Mouse (Mus musculus) liver, embryonic 12.5 days (tissue): ENCODE measurements around the gene Ino80. TPM values are rescaled to one million over a fixed set of nuclear protein-coding genes. Genes with fewer than 3 reads are reported as not detected.
A peak's percentile ranks its signal among the peaks of the same experiment; 100 is the strongest.

Experiments
- ATAC-seq: fragments of 200-750 bp; cut with Nextera tagmentation; 2 replicates; pipeline ENCODE4 v1.8.0; 2017; ENCODE audit warnings: moderate number of reproducible peaks, mild to moderate bottlenecking, moderate library complexity
- H3K27ac ChIP-seq: fragments of 300-500 bp; sonication (generic); 2 replicates; pipeline ENCODE4 v1.5.1; 2016; ENCODE audit warnings: mild to moderate bottlenecking
- H3K27me3 ChIP-seq: fragments of 300-500 bp; sonication (generic); replicated peaks from 2 replicates; pipeline ENCODE4 v1.6.1; 2016; ENCODE audit warnings: mild to moderate bottlenecking, moderate library complexity
- H3K36me3 ChIP-seq: fragments of 300-500 bp; sonication (generic); 2 replicates; pipeline ENCODE4 v1.6.1; 2016; ENCODE audit warnings: mild to moderate bottlenecking, moderate library complexity
- H3K4me1 ChIP-seq: fragments of 300-500 bp; sonication (generic); 2 replicates; pipeline ENCODE4 v1.6.1; 2016
- H3K4me2 ChIP-seq: fragments of 300-500 bp; sonication (generic); 2 replicates; pipeline ENCODE4 v1.6.1; 2016; ENCODE audit warnings: mild to moderate bottlenecking, moderate library complexity
- H3K4me3 ChIP-seq: fragments of 300-500 bp; sonication (generic); 2 replicates; pipeline ENCODE4 v1.5.1; 2016; ENCODE audit warnings: mild to moderate bottlenecking, moderate library complexity
- H3K9ac ChIP-seq: fragments of 300-500 bp; sonication (generic); 2 replicates; pipeline ENCODE4 v1.6.1; 2016; ENCODE audit warnings: mild to moderate bottlenecking, moderate library complexity
- H3K9me3 ChIP-seq: fragments of 300-500 bp; sonication (generic); replicated peaks from 2 replicates; pipeline ENCODE4 v1.6.1; 2016; ENCODE audit warnings: mild to moderate bottlenecking, moderate library complexity
- WGBS: fragments of 180-500 bp; shearing (Covaris S2); methylation state at CpG from one replicate; pipeline ENCODE4 v1.1.7; 2016; ENCODE audit not compliant: insufficient replicate concordance; 5-methylcytosine and 5-hydroxymethylcytosine counted together
- polyA plus RNA-seq: library from polyadenylated mRNA; unstranded; fragments of >200 nt; fragmentation: Nextera tagmentation; extraction: Ambion mirVana; gene quantifications from 2 replicates; pipeline ENCODE4 v1.2.1, GENCODE M21; 2016

Ino80 gene
- polyA plus RNA-seq, 1 experiment from 2014 or later: 2.9 TPM

- WGBS: 84% methylated on average over 2 of the region's 2 CpGs
Observed at GRCm38 (mm10) chr2:119496082-119496481, 18.6 kb upstream of the Ino80 start.

GRCm38 (mm10) chr2:119491953-119492352 lies 14.5 kb upstream of the Ino80 start:
- Histone ChIP-seq H3K27ac (no peak overlapping the region), H3K9me3 (no peaks in the 10 kb centered on the region), H3K4me3 (no peak overlapping the region), H3K9ac (no peak overlapping the region), H3K27me3 (no peaks in the 10 kb centered on the region; the same call in 1 of the 2 replicates), H3K4me1 (no peaks in the 10 kb centered on the region), H3K4me2 (no peak overlapping the region), H3K36me3 (no peaks in the 10 kb centered on the region)
- ATAC-seq: no peak
- 50% methylated on average over 5 of the region's 5 CpGs for WGBS

More at GRCm38 (mm10) chr2:119496082-119496481, 18.6 kb upstream of the Ino80 start:
- H3K27me3 ChIP-seq: no peaks in the 10 kb centered on the region; the same call in 1 of the 2 replicates
- H3K4me1 ChIP-seq: no peaks in the 10 kb centered on the region
- no peak overlapping the region for H3K9ac ChIP-seq
- H3K36me3 ChIP-seq: no peaks in the 10 kb centered on the region
- H3K27ac ChIP-seq: no peak overlapping the region
- no peak overlapping the region for H3K4me2 ChIP-seq
- no peaks in the 10 kb centered on the region for H3K9me3 ChIP-seq
- no peak overlapping the region for H3K4me3 ChIP-seq
- no peak for ATAC-seq

- no peak overlapping the region for H3K27ac ChIP-seq
- H3K9me3 ChIP-seq: no peaks in the 10 kb centered on the region
- WGBS: 17% methylated on average over 4 of the region's 4 CpGs
- no peak overlapping the region for H3K9ac ChIP-seq
- no peaks in the 10 kb centered on the region; the same call in 1 of the 2 replicates for H3K27me3 ChIP-seq
- H3K4me1 ChIP-seq: no peaks in the 10 kb centered on the region
- ATAC-seq: no peak
- H3K4me3 ChIP-seq: no peak overlapping the region
- no peaks in the 10 kb centered on the region for H3K36me3 ChIP-seq
- no peak overlapping the region for H3K4me2 ChIP-seq
Observed at GRCm38 (mm10) chr2:119486488-119486887, 9.0 kb upstream of the Ino80 start.

DNA sequence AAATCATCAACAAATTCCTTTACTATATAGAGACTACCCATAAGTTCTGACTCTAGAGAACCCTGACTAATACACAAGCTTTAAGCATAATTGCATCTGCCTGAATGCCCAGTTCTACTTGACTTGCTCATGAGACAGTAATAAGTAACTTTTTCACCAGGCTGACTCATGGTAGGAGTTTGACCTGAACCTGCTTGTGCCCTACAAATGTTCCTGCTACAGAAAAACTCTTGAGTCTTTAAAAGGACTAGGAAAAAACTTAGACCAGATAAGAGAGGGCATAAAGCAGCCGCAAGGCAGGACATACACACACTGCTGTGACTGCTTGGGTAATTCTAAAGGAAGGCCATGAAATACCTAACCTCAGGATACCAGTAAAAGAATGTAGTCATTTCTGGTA lies 4.8 kb upstream of the Ino80 start:
- H3K27ac ChIP-seq: no peak overlapping the region
- H3K27me3 ChIP-seq: no peaks in the 10 kb centered on the region; the same call in 1 of the 2 replicates
- H3K9ac ChIP-seq: no peak overlapping the region
- no peaks in the 10 kb centered on the region for H3K9me3 ChIP-seq
- no peak overlapping the region for H3K4me3 ChIP-seq
- H3K4me1 ChIP-seq: peaks cover 19% of the 10 kb centered on the region
- H3K4me2 ChIP-seq: no peak overlapping the region
- peaks cover 8% of the 10 kb centered on the region; the same call in 1 of the 2 replicates for H3K36me3 ChIP-seq
- no peak for ATAC-seq
- 81% methylated on average over 1 of the region's 1 CpGs for WGBS

GRCm38 (mm10) chr2:119478397-119478749 lies 886 bp upstream of the Ino80 start:
- H3K4me3 ChIP-seq: peak overlapping the region; percentile 98
- peak overlapping the region; percentile 97 for H3K27ac ChIP-seq
- 5% methylated on average over 9 of the region's 9 CpGs for WGBS
- ATAC-seq: no peak
- H3K9me3 ChIP-seq: no peaks in the 10 kb centered on the region
- H3K27me3 ChIP-seq: no peaks in the 10 kb centered on the region
- H3K9ac ChIP-seq: peak overlapping the region; percentile 98
- H3K36me3 ChIP-seq: peaks cover 10% of the 10 kb centered on the region; the same call in 1 of the 2 replicates
- H3K4me2 ChIP-seq: peak overlapping the region; percentile 94
- peaks cover 42% of the 10 kb centered on the region for H3K4me1 ChIP-seq

- ATAC-seq: peak; percentile 39
- peak overlapping the region; percentile 94 for H3K4me2 ChIP-seq
- H3K36me3 ChIP-seq: peaks cover 22% of the 10 kb centered on the region; the same call in 1 of the 2 replicates
- H3K4me3 ChIP-seq: peak overlapping the region; percentile 98
- H3K9me3 ChIP-seq: no peaks in the 10 kb centered on the region
- H3K27me3 ChIP-seq: no peaks in the 10 kb centered on the region
- WGBS: under 1% methylated on average over 41 of the region's 44 CpGs
- peak overlapping the region; percentile 98 for H3K9ac ChIP-seq
- peaks cover 42% of the 10 kb centered on the region for H3K4me1 ChIP-seq
- H3K27ac ChIP-seq: peak overlapping the region; percentile 97
Observed at GRCm38 (mm10) chr2:119476621-119477391, 681 bp downstream of the Ino80 start.

DNA sequence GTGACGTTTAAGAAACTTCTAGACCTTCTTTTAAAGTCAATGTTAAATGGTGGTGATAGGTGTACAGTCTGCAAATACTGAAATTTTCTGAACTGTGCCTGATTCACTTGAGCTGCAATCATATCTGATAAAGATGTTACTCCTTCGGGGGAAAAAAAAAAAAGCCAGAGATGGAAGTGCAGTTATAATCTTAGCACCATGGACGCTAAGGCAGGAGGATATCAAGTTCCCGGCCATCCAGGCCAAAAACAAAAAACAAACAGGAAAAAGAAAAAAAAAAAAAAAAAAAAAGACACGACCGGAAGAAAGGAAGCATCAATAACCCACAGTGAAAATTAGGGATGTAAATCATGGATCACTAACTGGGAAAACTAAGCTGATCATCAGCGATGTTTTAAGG lies 1.3 kb downstream of the Ino80 start:
- H3K27ac ChIP-seq: no peak overlapping the region; the same call in 1 of the 2 replicates
- H3K4me1 ChIP-seq: peaks cover 42% of the 10 kb centered on the region
- peaks cover 25% of the 10 kb centered on the region for H3K36me3 ChIP-seq
- ATAC-seq: no peak
- peak overlapping the region; percentile 98 for H3K4me3 ChIP-seq
- H3K9ac ChIP-seq: peak overlapping the region; percentile 98
- 12% methylated on average over 7 of the region's 7 CpGs for WGBS
- no peaks in the 10 kb centered on the region for H3K27me3 ChIP-seq
- no peaks in the 10 kb centered on the region for H3K9me3 ChIP-seq
- H3K4me2 ChIP-seq: peak overlapping the region; percentile 94

GRCm38 (mm10) chr2:119463945-119464344 lies 13.5 kb downstream of the Ino80 start:
- Histone ChIP-seq H3K9ac (no peak overlapping the region), H3K27ac (no peak overlapping the region), H3K27me3 (no peaks in the 10 kb centered on the region), H3K4me2 (no peak overlapping the region), H3K4me1 (0 out of 2 replicates have a peak, but pooled peaks cover 5% of the 10 kb centered on the region), H3K4me3 (no peak overlapping the region), H3K36me3 (peaks cover 25% of the 10 kb centered on the region), H3K9me3 (no peaks in the 10 kb centered on the region)
- WGBS: 67% methylated on average over 4 of the region's 4 CpGs
- no peak for ATAC-seq

DNA sequence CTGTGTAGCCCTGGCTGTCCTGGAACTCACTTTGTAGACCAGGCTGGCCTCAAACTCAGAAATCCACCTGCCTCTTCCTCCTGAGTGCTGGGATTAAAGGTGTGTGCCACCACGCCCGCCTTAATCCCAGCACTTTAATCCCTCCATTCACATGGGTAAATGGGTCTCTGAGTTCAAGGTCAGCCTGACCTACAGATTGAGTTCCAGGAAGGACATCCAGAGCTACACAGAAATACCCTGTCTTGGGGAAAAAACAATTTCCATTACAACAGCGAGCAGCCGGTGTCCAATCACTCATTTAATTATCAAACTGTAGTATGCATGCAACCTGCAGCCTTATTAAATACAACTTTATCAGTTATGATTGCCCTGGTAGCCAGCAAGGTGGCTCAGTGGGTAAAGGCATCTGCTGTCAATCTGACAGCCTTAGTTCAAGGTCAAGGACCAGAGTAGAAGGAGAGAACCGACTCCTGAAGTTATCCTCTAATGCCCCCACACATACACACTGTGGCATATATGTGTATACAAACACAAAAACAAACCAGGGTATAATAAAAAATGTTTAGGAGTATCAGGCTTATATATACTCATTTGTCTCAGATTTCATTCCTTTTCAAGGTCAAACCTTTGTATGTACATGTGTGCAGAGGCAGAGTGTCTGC lies 14.2 kb downstream of the Ino80 start:
- no peak overlapping the region for H3K27ac ChIP-seq
- WGBS: 78% methylated on average over 5 of the region's 5 CpGs
- H3K9ac ChIP-seq: no peak overlapping the region
- no peak overlapping the region for H3K4me2 ChIP-seq
- peaks cover 22% of the 10 kb centered on the region for H3K36me3 ChIP-seq
- ATAC-seq: no peak
- no peaks in the 10 kb centered on the region for H3K27me3 ChIP-seq
- no peaks in the 10 kb centered on the region for H3K9me3 ChIP-seq
- no peak overlapping the region for H3K4me3 ChIP-seq
- H3K4me1 ChIP-seq: peaks cover 6% of the 10 kb centered on the region

DNA sequence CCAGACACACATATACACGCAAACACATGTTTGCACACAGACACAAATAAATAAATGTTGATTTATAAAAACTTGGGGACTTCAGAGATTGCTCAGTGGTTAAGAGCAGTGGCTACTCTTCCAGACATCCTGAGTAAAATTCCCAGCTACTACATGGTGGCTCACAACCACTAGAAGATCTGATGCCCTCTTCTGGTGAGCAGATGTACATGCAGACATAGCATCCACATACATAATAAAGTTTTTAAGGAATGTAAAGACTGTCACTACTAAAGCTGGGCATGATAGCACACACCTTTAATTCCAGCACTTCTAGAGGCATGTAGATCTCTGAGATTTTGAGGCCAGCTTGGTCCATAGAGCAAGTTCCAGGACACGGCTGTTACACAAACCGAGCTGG lies 16.5 kb downstream of the Ino80 start:
- no peak overlapping the region for H3K4me3 ChIP-seq
- peaks cover 10% of the 10 kb centered on the region for H3K4me1 ChIP-seq
- no peak overlapping the region for H3K4me2 ChIP-seq
- H3K9ac ChIP-seq: no peak overlapping the region
- H3K9me3 ChIP-seq: no peaks in the 10 kb centered on the region
- ATAC-seq: no peak
- WGBS: 80% methylated on average over 3 of the region's 3 CpGs
- H3K27ac ChIP-seq: no peak overlapping the region
- peaks cover 27% of the 10 kb centered on the region for H3K36me3 ChIP-seq
- no peaks in the 10 kb centered on the region for H3K27me3 ChIP-seq

DNA sequence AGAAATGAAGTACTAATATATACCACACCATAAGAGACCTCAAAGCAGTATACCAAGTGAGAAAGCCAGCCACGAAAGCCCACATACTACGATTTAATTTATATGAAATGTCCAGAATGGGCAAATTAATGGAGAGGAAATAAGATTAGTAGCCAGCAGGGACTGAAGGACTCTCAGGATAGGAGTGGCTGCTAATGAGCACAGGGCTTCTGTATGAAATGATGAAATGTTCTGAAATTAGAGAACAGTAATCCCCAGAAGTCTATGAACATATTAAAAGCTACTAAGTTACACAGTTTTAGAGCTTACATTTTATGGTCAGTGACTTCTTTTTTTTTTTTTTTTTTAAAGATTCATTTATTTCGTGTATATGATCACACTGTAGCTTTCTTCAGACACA lies 22.9 kb downstream of the Ino80 start:
- Histone ChIP-seq H3K9ac (no peak overlapping the region), H3K27me3 (no peaks in the 10 kb centered on the region), H3K27ac (no peak overlapping the region), H3K9me3 (no peaks in the 10 kb centered on the region), H3K4me2 (no peak overlapping the region), H3K36me3 (peaks cover 78% of the 10 kb centered on the region), H3K4me3 (no peak overlapping the region), H3K4me1 (peaks cover 5% of the 10 kb centered on the region)
- ATAC-seq: no peak
- 80% methylated on average over 3 of the region's 3 CpGs for WGBS

DNA sequence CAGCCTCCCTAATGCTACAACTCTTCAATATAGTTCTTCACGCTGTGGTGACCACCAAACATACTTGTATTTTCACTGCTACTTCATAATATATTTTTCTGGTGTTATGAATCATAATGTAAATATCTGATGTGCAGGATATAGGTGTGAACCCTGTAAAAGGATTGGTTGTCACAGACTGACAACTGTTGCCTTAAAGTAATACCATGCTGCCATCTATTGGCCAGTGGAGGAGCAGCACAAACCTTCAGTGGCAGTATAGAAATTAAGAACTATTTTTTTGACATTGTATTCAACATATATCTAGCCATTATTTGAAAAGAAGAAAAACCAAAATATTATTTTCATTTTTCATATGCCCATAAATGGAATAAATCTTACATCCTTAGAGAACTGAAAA lies 40.5 kb downstream of the Ino80 start:
- Histone ChIP-seq H3K4me3 (no peak overlapping the region), H3K9ac (no peak overlapping the region), H3K27me3 (no peaks in the 10 kb centered on the region), H3K4me2 (no peak overlapping the region), H3K9me3 (no peaks in the 10 kb centered on the region), H3K36me3 (peaks cover 80% of the 10 kb centered on the region), H3K27ac (no peak overlapping the region), H3K4me1 (no peaks in the 10 kb centered on the region)
- 90% methylated on average over 1 of the region's 1 CpGs for WGBS
- peak; percentile 27; the same call in 1 of the 2 replicates for ATAC-seq
